Mouse (Mus musculus) effector memory CD4-positive, alpha-beta T cell, adult 5 months (primary cell): ENCODE data around the gene Efcab7. TPM values are rescaled to one million over a fixed set of nuclear protein-coding genes. Genes with fewer than 3 reads are reported as not detected.

Experiments used
- polyA plus RNA-seq: library from polyadenylated mRNA; unstranded; fragments of 100-300 nt; shearing (Covaris generic); gene quantifications from one replicate; pipeline ENCODE4 v1.2.1, GENCODE M21; 2017

Gene Efcab7
- 4.3 TPM for polyA plus RNA-seq

GRCm38 (mm10) chr4:99829094-99830073 is at the start of gene Efcab7:
Gene Efcab7 (plus strand): TSS chr4:99829198.

DNA sequence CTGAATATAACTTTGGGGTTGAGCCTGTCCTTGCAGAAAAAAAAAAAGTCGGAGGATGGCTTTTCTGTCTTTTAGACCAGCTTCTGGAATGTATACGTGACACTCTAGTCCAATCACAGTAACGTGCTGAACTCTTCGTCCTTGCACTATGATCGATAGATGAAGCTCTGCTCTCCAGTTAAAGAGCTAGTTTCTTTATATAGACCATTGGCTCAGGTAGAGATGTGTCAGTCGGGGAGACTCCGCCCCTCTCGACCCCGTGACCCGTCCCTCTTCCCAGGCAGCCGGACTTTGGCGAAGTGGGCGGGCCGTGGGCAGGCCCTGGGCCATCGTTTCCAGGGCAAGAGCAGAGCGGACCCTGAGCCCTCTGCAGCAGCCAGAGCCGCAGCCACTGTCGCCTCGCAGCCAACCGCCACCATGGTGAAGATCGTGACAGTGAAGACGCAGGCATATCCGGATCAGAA is 100.2 kb downstream of the Efcab7 start, which contains the start of gene Pgm1:
Pgm1 (plus strand) TSS at position 266 of the 464 bp plus-strand sequence.

GRCm38 (mm10) chr4:99929613-99930517 is 100.9 kb downstream of the Efcab7 start, which contains the start of gene Itgb3bp:
Gene Itgb3bp (minus strand): TSS chr4:99929813.

Other genes starting within 250 kb of the Efcab7 start
- not detected for gene Foxd3, start 172.9 kb upstream of the Efcab7 start, polyA plus RNA-seq
- gene Alg6, start 113.5 kb upstream of the Efcab7 start, polyA plus RNA-seq, result 5.7 TPM
- 36.6 TPM for gene Pgm1, start 100.2 kb downstream of the Efcab7 start, polyA plus RNA-seq
- gene Itgb3bp, start 100.6 kb downstream of the Efcab7 start, polyA plus RNA-seq, result 24.1 TPM